8 mouse cellular contexts compared by ENCODE assay signal in genomic region chr17:3224383-3225106, GRCm38 (mm10).
A peak's percentile ranks its signal among the peaks of the same experiment; 100 is the strongest.
DNase-seq lines count a peak whose midpoint lies in the region; ATAC-seq and TF ChIP-seq lines count a peak whose summit lies in the region.

No protein-coding gene starts in this region.

- H3K27ac ChIP-seq in embryonic facial prominence, embryonic 12.5 days, result no peak overlapping the region
- H3K27ac ChIP-seq in limb, embryonic 15.5 days, result no peak overlapping the region
- H3K27ac ChIP-seq in midbrain, postnatal 0 days (ENCODE audit: low read depth, low read length), result no peak overlapping the region

- no peaks in the 10 kb centered on the region for H3K9me3 ChIP-seq in embryonic facial prominence, embryonic 12.5 days
- H3K9me3 ChIP-seq in limb, embryonic 15.5 days, result no peaks in the 10 kb centered on the region
- H3K9me3 ChIP-seq in midbrain, postnatal 0 days (ENCODE audit: low read length), result no peaks in the 10 kb centered on the region

- 0 out of 2 replicates have a peak, but pooled peaks have one; percentile 67 for ATAC-seq in embryonic facial prominence, embryonic 12.5 days (ENCODE audit: insufficient number of reproducible peaks, insufficient read depth, low FRiP score, low TSS enrichment)
- peak; percentile 55; the same call in 1 of the 2 replicates for ATAC-seq in limb, embryonic 15.5 days (ENCODE audit: insufficient number of reproducible peaks, low FRiP score, low TSS enrichment, low read depth)
- ATAC-seq in midbrain, postnatal 0 days (ENCODE audit: low FRiP score), result peak; percentile 47; the same call in 1 of the 2 replicates

- no peaks in the 10 kb centered on the region for H3K27me3 ChIP-seq in embryonic facial prominence, embryonic 12.5 days
- no peaks in the 10 kb centered on the region for H3K27me3 ChIP-seq in limb, embryonic 15.5 days
- H3K27me3 ChIP-seq in midbrain, postnatal 0 days (ENCODE audit: insufficient read depth, low read length), result no peaks in the 10 kb centered on the region

- no peak overlapping the region for H3K9ac ChIP-seq in embryonic facial prominence, embryonic 12.5 days
- no peak overlapping the region for H3K9ac ChIP-seq in limb, embryonic 15.5 days
- H3K9ac ChIP-seq in midbrain, postnatal 0 days (replicated peaks; ENCODE audit: low read length, poor library complexity, severe bottlenecking), result no peak overlapping the region

- H3K4me2 ChIP-seq in embryonic facial prominence, embryonic 12.5 days (replicated peaks), result no peak overlapping the region
- H3K4me2 ChIP-seq in limb, embryonic 15.5 days, result no peak overlapping the region
- no peak overlapping the region for H3K4me2 ChIP-seq in midbrain, postnatal 0 days (ENCODE audit: low read depth, low read length, poor library complexity, severe bottlenecking)

- no peaks in the 10 kb centered on the region for H3K4me1 ChIP-seq in embryonic facial prominence, embryonic 12.5 days
- H3K4me1 ChIP-seq in limb, embryonic 15.5 days, result 0 out of 2 replicates have a peak, but pooled peaks cover 5% of the 10 kb centered on the region
- H3K4me1 ChIP-seq in midbrain, postnatal 0 days (ENCODE audit: insufficient read depth, low read length), result no peaks in the 10 kb centered on the region

- no peaks in the 10 kb centered on the region for H3K36me3 ChIP-seq in embryonic facial prominence, embryonic 12.5 days
- H3K36me3 ChIP-seq in limb, embryonic 15.5 days, result no peaks in the 10 kb centered on the region
- H3K36me3 ChIP-seq in midbrain, postnatal 0 days (ENCODE audit: insufficient read depth, low read length), result no peaks in the 10 kb centered on the region

- H3K4me3 ChIP-seq in embryonic facial prominence, embryonic 12.5 days, result no peak overlapping the region
- H3K4me3 ChIP-seq in limb, embryonic 15.5 days, result no peak overlapping the region
- no peak overlapping the region for H3K4me3 ChIP-seq in midbrain, postnatal 0 days (ENCODE audit: low read depth, low read length)

- DNase-seq in 3T3-L1 (ENCODE audit: low read depth, low spot score), result peak; percentile 93
- peak; percentile 84 for DNase-seq in adrenal gland, postnatal 25 days
- peak; percentile 88 for DNase-seq in heart, adult 8-10 months (ENCODE audit: low spot score)
- DNase-seq in kidney, adult 9 months, result peak; percentile 89
- peak; percentile 79 for DNase-seq in midbrain, postnatal 0 days (ENCODE audit: low spot score)
- DNase-seq in spleen, postnatal 10 days (ENCODE audit: low spot score in 2 of 2), result peak; percentile 85 to 90

- peak; percentile 95 for TF ChIP-seq CTCF in midbrain, postnatal 0 days (IDR thresholded peaks at IDR 0.05)

- 66% methylated on average over 4 of the region's 4 CpGs for WGBS in embryonic facial prominence, embryonic 12.5 days
- WGBS in limb, embryonic 15.5 days, result 62% methylated on average over 4 of the region's 4 CpGs
- WGBS in midbrain, postnatal 0 days, result 61% methylated on average over 4 of the region's 4 CpGs
